Mouse (Mus musculus) forebrain, embryonic 15.5 days (tissue): ENCODE measurements around the gene Otub2. TPM values are rescaled to one million over a fixed set of nuclear protein-coding genes. Genes with fewer than 3 reads are reported as not detected.
"Not testable (repeated sequence)": the region's sequence is repeated elsewhere in the genome, so short reads cannot be mapped to it uniquely, and the experiment has no call there.

Source experiments
- ATAC-seq: fragments of 200-750 bp; cut with Nextera tagmentation; replicated peaks from 2 replicates; pipeline ENCODE4 v1.8.0; 2017; ENCODE audit warnings: mild to moderate bottlenecking, moderate TSS enrichment, moderate library complexity
- H3K27ac ChIP-seq: fragments of 300-500 bp; sonication (generic); replicated peaks from 2 replicates; pipeline ENCODE4 v1.5.1; 2015; ENCODE audit warnings: mild to moderate bottlenecking, inconsistent platforms
- H3K27me3 ChIP-seq: fragments of 300-500 bp; sonication (generic); 2 replicates; pipeline ENCODE4 v1.6.1; 2015; ENCODE audit warnings: inconsistent platforms
- H3K36me3 ChIP-seq: fragments of 300-500 bp; sonication (generic); 2 replicates; pipeline ENCODE4 v1.6.1; 2015; ENCODE audit warnings: mild to moderate bottlenecking, inconsistent platforms
- H3K4me1 ChIP-seq: fragments of 300-500 bp; sonication (generic); 2 replicates; pipeline ENCODE4 v1.6.1; 2015; ENCODE audit warnings: inconsistent platforms
- H3K4me2 ChIP-seq: fragments of 300-500 bp; sonication (generic); replicated peaks from 2 replicates; pipeline ENCODE4 v1.6.1; 2015; ENCODE audit warnings: mild to moderate bottlenecking, inconsistent platforms
- H3K4me3 ChIP-seq: fragments of 300-500 bp; sonication (generic); 2 replicates; pipeline ENCODE4 v1.5.1; 2015; ENCODE audit warnings: mild to moderate bottlenecking, inconsistent platforms
- H3K9ac ChIP-seq: fragments of 300-500 bp; sonication (generic); replicated peaks from 2 replicates; pipeline ENCODE4 v1.6.1; 2015; ENCODE audit warnings: mild to moderate bottlenecking, inconsistent platforms
- H3K9me3 ChIP-seq: fragments of 300-500 bp; sonication (generic); 2 replicates; pipeline ENCODE4 v1.6.1; 2016; ENCODE audit warnings: inconsistent platforms
- WGBS: fragments of 180-500 bp; shearing (Covaris S2); methylation state at CpG from one replicate; pipeline ENCODE4 v1.1.7; 2015; ENCODE audit warnings: mixed read lengths; 5-methylcytosine and 5-hydroxymethylcytosine counted together
- polyA plus RNA-seq: library from polyadenylated mRNA; unstranded; fragments of >200 nt; fragmentation: Nextera tagmentation; extraction: Ambion mirVana; gene quantifications from 2 replicates; pipeline ENCODE4 v1.2.1, GENCODE M21; 2015

The Otub2 gene
- polyA plus RNA-seq, 1 experiment from 2014 or later: 21.9 TPM

DNA sequence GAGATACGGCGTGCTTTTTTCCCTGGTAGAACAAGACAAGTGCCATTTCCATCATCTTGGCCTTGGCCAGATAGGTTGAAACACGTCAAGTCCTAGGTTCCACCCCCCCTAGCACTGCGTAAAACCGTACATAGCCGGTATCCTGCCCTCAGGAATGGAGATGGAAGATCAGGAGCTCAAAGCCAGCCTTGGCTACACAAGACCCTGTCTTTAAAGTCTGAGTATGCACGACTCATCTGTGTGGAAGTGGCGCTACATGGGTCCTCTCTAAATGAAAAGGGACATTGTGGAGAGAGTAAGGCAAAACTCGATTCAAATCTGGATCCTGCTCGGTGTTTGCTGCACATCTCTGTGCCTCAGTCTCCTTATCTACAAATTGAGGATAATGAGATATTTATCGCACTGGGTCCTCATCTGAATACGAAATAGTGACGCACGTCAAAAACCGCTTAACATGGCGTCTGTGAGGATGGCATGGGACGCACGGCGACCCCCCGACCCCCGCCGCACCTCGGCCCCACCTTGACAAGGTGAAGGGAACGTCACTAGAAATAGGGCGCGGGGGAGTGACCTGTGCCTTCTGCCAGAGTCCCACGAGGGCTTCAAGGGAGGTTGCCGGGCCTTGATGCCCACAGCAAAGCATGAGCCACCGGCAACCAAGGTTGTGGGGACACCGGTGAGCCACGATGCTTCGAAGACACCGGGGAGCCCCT is 36.7 kb downstream of the Otub2 start:
- Histone ChIP-seq H3K27me3 (no peaks in the 10 kb centered on the region), H3K9me3 (no peaks in the 10 kb centered on the region), H3K36me3 (peaks cover 14% of the 10 kb centered on the region), H3K27ac (peak overlapping the region; percentile 65), H3K4me1 (peaks cover 41% of the 10 kb centered on the region), H3K4me2 (peak overlapping the region; percentile 72), H3K4me3 (peak overlapping the region; percentile 93), H3K9ac (peak overlapping the region; percentile 90)
- WGBS: 10% methylated on average over 33 of the region's 33 CpGs
- peak; percentile 38 for ATAC-seq

DNA sequence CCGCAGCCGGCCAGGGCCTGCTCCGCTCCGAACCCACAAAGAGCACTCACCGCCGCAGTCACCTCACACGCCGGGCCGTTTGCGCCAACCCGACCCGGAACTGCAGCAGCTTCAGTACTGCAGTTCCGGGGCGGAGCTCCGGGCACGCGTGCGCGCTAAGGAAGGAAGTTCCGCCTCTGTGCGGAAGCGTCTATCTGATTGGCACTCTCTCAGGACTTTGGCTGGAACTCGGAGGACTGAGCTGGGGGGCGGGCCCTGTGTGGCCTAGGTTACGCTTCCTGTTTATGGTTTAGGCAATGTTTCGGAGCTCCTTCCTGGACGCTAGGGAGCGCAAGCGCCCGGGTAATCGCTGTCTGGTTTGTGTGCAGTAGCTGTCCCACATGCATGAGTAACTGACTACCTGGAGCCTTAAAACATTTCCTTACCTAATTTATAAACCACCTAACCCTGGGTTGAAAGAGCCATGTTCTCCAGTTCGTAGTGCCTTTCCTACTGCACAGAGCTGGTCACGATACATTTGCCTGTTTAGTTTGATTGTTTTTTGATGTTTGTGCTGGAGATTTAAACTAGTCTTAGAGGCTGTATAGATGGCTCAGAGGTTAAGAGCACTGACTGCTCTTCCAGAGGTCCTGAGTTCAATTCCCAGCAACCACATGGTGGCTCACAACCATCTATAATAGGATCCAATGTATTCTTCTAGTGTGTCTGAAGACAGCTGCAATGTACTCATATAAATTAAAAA is 37.4 kb downstream of the Otub2 start, which contains the start of gene Ddx24:
TSS of gene Ddx24 (minus strand) at position 102 of the 742 bp plus-strand sequence.
- Histone ChIP-seq H3K9me3 (no peaks in the 10 kb centered on the region), H3K9ac (peak within 1 kb of the TSS; percentile 90), H3K27me3 (no peaks in the 10 kb centered on the region), H3K4me3 (peak within 1 kb of the TSS; percentile 93), H3K27ac (peak within 1 kb of the TSS; percentile 70), H3K4me2 (peak within 1 kb of the TSS; percentile 72), H3K36me3 (peaks cover 14% of the 10 kb centered on the region), H3K4me1 (peaks cover 39% of the 10 kb centered on the region)
- peak; percentile 100 for ATAC-seq
- 1% methylated on average over 33 of the region's 33 CpGs for WGBS

DNA sequence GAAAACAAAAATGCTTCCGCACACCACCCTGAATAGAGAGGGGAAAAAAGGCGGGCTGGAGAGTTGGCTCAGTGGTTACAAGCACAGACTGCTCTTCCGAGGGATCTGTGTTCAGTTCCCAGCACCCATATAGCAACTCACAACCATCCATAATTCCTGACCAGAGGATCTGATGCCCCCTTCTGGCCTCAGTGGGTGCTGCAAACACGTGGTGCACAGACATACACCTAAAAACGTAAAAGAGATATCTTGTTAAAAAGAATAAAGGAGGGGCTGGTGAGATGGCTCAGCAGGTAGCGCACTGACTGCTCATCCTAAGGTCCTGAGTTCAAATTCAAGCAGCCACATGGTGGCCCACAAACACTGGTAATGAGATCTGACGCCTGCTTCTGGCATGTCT is 38.2 kb downstream of the Otub2 start:
- no peak overlapping the region for H3K4me3 ChIP-seq
- H3K27ac ChIP-seq: no peak overlapping the region
- WGBS: 90% methylated on average over 7 of the region's 7 CpGs
- H3K9me3 ChIP-seq: no peaks in the 10 kb centered on the region
- no peak overlapping the region for H3K9ac ChIP-seq
- H3K27me3 ChIP-seq: no peaks in the 10 kb centered on the region
- H3K4me2 ChIP-seq: no peak overlapping the region
- no peak for ATAC-seq
- H3K4me1 ChIP-seq: peaks cover 31% of the 10 kb centered on the region
- H3K36me3 ChIP-seq: peaks cover 14% of the 10 kb centered on the region

DNA sequence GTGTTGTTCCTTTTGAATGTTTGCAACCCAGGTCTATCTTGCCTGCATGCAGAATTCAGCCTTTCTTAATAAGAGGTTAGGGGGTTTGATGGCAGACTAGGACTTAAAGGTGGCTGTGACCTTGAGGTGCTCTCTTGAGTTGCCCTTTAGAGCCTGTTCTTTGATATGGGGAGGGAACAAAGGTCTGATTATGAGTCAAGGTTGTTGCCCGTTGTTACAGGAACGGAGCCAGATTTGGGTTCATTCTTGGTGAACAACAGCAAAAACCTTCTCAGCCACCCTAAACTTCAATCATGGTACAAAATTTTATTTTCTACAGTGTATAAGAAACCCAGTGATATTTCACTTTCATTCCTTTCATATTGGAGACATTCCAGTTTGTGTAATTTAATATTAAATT is 44.9 kb downstream of the Otub2 start:
- no peak overlapping the region for H3K4me2 ChIP-seq
- WGBS: 83% methylated on average over 2 of the region's 2 CpGs
- no peaks in the 10 kb centered on the region for H3K9me3 ChIP-seq
- no peak overlapping the region for H3K9ac ChIP-seq
- H3K36me3 ChIP-seq: no peaks in the 10 kb centered on the region
- H3K27ac ChIP-seq: no peak overlapping the region
- no peaks in the 10 kb centered on the region for H3K4me1 ChIP-seq
- no peaks in the 10 kb centered on the region for H3K27me3 ChIP-seq
- no peak for ATAC-seq
- H3K4me3 ChIP-seq: no peak overlapping the region

DNA sequence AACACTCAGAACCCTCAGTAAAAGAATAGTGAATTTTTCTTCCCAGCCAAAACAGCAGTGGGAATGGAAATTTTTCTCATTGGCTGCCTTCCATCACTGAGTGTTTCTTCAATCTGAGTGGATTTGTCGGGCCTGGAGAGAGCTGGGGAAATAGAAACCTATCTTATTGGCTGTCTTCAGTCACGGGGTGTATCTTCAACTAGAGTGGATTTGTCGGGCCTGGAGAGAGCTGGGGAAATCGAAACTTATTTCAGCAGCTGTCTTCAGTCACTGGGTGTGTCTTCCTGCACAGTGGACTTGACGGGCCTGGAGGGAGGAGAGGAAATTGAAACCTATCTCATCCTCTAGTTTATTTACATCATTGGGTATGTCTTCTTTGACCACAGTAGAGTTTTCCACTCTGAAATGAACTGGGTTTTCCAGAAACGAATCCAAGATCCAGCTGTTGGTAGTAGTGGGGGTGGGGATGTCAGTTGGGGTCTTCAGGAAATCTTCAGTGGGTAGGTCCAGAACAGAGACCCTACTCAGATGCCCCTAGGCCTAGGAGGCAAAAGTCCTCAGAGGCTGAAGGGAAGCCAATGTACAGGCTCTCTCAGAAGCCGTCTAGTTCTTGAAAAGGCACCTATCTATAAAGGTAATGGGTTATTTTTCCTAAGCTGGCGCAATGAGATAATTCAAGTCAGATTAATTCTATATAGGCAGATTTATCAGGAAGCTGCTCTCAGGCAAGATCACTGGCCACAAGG is 45.7 kb downstream of the Otub2 start, which contains the start of gene Ifi27:
TSS of gene Ifi27 (plus strand) at position 226 of the 746 bp plus-strand sequence.
- 77% methylated on average over 8 of the region's 8 CpGs for WGBS
- Histone ChIP-seq H3K27ac (no peak within 1 kb of the TSS), H3K4me1 (no peaks in the 10 kb centered on the region), H3K4me3 (no peak within 1 kb of the TSS), H3K9ac (no peak within 1 kb of the TSS), H3K36me3 (no peaks in the 10 kb centered on the region), H3K9me3 (no peaks in the 10 kb centered on the region), H3K4me2 (no peak within 1 kb of the TSS), H3K27me3 (no peaks in the 10 kb centered on the region)
- ATAC-seq: no peak

DNA sequence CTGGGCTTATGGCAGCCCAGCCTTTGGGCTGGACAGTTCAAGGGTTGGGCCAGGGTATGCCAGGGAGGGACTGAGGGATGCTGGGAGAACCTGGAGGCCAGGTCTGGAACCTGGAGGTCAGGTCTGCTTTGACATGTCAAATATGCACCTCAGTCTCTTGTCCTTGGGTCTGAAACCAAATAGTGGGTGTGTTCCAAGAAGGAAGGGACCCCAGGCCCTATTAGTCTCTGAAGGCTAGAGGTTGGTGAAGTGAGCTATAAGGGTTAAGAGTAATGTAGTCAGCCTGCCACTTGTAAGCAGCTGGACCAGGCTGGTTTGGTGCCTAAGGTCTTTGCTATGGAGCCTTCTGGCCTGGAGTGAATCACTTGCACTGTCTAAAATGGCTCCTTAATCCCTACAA is 46.4 kb downstream of the Otub2 start:
- ATAC-seq: no peak
- Histone ChIP-seq H3K4me2 (no peak overlapping the region), H3K4me1 (no peaks in the 10 kb centered on the region), H3K9ac (no peak overlapping the region), H3K4me3 (no peak overlapping the region), H3K9me3 (no peaks in the 10 kb centered on the region), H3K36me3 (no peaks in the 10 kb centered on the region), H3K27ac (no peak overlapping the region), H3K27me3 (no peaks in the 10 kb centered on the region)

DNA sequence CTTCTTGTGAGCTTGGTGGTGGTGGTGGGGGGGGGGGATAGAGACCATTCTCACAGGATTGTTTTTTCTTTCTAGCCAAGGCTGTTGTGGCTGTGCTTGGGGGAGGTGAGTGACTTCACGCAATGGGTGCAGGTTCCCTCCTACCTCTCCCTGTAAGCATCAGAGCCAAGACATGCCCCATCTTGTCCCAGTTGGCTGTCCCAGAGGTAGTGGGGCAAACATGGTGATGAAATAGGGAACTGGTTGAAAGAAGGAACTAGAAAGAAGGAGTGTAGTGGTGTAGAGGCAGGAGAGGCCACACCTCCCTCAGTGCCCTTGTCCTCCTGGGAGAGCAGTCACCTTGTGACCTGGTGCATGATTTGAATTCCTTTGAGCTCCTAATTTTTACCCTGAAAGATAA is 49.1 kb downstream of the Otub2 start:
- no peak overlapping the region for H3K9ac ChIP-seq
- 92% methylated on average over 1 of the region's 1 CpGs for WGBS

DNA sequence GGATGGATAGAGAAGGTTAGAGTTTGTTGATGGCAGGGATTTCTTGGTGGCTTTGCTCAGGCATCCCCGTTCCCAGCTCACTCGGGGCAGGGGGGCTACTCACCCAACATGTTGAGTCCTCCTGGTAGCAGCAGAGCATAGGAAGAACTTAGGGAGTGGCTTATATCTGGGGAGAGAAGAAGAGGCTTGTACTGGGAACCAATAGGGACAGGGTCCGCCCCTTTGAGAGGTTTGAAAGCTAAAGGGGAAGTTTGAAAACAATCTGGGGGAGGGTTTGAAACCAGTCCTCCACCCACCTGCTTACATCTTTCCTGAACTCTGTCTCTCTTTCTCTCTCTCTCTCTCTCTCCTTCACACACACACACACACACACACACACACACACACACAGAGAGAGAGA is 55.0 kb downstream of the Otub2 start, which contains the start of gene Ifi27l2a:
TSS of gene Ifi27l2a (minus strand) at position 157 of the 400 bp plus-strand sequence.
- Histone ChIP-seq H3K9ac (no peak within 1 kb of the TSS), H3K4me1 (no peaks in the 10 kb centered on the region), H3K36me3 (no peaks in the 10 kb centered on the region), H3K27ac (no peak within 1 kb of the TSS), H3K4me3 (no peak within 1 kb of the TSS), H3K4me2 (no peak within 1 kb of the TSS), H3K27me3 (no peaks in the 10 kb centered on the region), H3K9me3 (no peaks in the 10 kb centered on the region)
- WGBS: 64% methylated on average over 3 of the region's 3 CpGs
- no peak for ATAC-seq

More for the DNA sequence above, 49.1 kb downstream of the Otub2 start:
- Histone ChIP-seq H3K4me3 (no peak overlapping the region), H3K27ac (no peak overlapping the region), H3K4me2 (no peak overlapping the region), H3K4me1 (no peaks in the 10 kb centered on the region), H3K36me3 (no peaks in the 10 kb centered on the region), H3K9me3 (no peaks in the 10 kb centered on the region), H3K27me3 (no peaks in the 10 kb centered on the region)
- ATAC-seq: no peak

DNA sequence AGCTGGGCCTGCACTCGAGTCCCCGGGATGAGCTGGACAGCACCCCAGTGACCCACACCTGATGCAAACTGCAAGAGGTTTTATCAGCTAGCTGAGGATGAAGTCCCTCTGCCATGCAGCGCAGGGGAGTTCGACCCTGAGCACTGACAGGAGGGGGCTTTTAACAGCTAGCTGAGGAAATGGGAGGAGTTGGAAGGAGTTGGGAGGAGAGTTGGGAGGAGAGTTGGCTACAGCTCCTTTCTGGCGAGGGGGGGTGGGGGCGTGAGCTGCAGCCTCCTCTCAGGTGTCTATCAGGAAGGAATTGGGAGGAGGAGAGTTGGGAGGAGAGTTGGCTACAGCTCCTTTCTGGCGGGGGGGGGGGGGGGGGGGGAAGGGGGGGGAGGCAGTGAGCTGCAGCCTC is 55.8 kb downstream of the Otub2 start:
- not testable (repeated sequence) for H3K4me3 ChIP-seq, H3K27ac ChIP-seq, H3K9me3 ChIP-seq, H3K27me3 ChIP-seq, H3K9ac ChIP-seq, H3K36me3 ChIP-seq, ATAC-seq, H3K4me2 ChIP-seq, H3K4me1 ChIP-seq
- 49% methylated on average over 6 of the region's 7 CpGs for WGBS

DNA sequence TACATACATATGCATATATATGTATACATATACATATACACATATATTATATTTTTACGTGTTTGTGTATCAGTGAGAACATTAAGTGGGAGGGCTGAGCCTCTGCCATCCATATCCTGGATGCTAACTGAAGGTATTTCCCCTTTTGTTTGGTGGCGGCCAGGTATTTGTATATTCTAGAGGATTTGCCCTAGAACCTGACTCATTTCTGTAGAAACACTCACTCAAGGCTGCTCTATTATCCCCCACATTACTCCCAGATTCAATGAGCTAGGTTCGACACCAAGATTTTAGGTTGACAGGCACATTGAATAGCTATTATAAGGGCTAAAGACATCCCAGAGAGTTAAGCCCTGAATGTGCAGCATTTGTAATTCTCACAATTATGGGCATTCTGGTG is 56.6 kb downstream of the Otub2 start:
- H3K9me3 ChIP-seq: no peaks in the 10 kb centered on the region
- WGBS: 72% methylated on average over 3 of the region's 3 CpGs
- H3K4me3 ChIP-seq: no peak overlapping the region
- no peaks in the 10 kb centered on the region for H3K27me3 ChIP-seq
- H3K36me3 ChIP-seq: no peaks in the 10 kb centered on the region
- H3K4me1 ChIP-seq: no peaks in the 10 kb centered on the region
- H3K9ac ChIP-seq: no peak overlapping the region
- H3K4me2 ChIP-seq: no peak overlapping the region
- no peak overlapping the region for H3K27ac ChIP-seq
- no peak for ATAC-seq

DNA sequence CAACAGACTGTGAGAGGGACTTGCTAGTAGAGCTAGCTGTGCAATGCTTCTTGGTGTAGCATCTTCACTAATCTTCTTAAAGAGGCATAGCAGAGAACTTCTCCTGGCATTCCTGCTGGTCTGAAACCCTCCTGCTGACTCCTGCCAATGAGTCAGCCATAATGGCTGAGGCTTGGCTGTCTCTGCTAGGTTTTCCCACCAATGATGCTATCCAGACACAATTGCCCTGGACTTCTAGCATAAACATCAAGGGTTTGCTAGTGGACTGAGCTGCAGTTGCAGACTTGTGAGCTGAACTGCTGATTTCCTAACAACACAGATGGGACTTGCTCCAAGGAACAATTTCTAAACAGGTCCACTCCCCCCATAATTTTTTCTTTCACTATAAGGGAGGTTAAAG is 64.9 kb downstream of the Otub2 start:
- Histone ChIP-seq H3K27ac (no peak overlapping the region), H3K36me3 (no peaks in the 10 kb centered on the region), H3K9ac (no peak overlapping the region), H3K4me3 (no peak overlapping the region), H3K9me3 (no peaks in the 10 kb centered on the region), H3K4me1 (no peaks in the 10 kb centered on the region), H3K4me2 (no peak overlapping the region), H3K27me3 (no peaks in the 10 kb centered on the region)
- ATAC-seq: no peak
